Mouse (Mus musculus): ENCODE results near the gene Dcp1b. TPM values are rescaled to one million over a fixed set of nuclear protein-coding genes. Genes with fewer than 3 reads are reported as not detected.

Gene Dcp1b
- total RNA-seq, 2 experiments from 2014 or later: 17.8 to 19.8 TPM

- intact Hi-C loops (cut with DNase I): no loop called here
- no peak for DNase-seq (ENCODE audit: extremely low spot score in 1 of 2, low spot score in 2 of 2)
- H3K4me3 ChIP-seq: no peak overlapping the region
- no peak for TF ChIP-seq CTCF (IDR thresholded peaks at IDR 0.05)
- no peak overlapping the region for H3K27ac ChIP-seq
These were observed 42.6 kb downstream of the Dcp1b start for GRCm38 (mm10) chr6:119217661-119218060.

DNA sequence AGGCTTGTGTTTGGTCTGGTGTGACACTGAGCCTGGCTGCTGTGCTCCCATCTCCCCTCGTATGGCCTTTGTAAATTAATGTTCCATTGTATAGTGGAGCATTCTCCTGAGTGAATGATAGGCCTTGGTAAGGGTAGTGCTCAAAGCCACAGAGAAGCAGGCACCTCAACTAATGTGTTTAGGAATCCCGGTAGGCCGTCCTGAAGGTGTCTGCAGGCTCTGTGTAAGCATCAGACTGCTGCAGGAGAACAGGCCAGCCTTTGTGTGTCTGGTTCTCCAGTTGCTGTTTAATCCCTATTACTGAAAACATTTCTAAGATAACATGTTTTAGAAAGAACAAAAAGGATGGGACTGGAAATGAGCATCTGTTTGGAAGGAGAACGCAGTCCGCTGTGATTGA, 43.5 kb downstream of the Dcp1b start:
- H3K27ac ChIP-seq: no peak overlapping the region
- intact Hi-C loops (cut with DNase I): no loop called here
- no peak for TF ChIP-seq CTCF (IDR thresholded peaks at IDR 0.05)
- DNase-seq (ENCODE audit: extremely low spot score in 1 of 2, low spot score in 2 of 2): no peak
- no peak overlapping the region for H3K4me3 ChIP-seq

DNA sequence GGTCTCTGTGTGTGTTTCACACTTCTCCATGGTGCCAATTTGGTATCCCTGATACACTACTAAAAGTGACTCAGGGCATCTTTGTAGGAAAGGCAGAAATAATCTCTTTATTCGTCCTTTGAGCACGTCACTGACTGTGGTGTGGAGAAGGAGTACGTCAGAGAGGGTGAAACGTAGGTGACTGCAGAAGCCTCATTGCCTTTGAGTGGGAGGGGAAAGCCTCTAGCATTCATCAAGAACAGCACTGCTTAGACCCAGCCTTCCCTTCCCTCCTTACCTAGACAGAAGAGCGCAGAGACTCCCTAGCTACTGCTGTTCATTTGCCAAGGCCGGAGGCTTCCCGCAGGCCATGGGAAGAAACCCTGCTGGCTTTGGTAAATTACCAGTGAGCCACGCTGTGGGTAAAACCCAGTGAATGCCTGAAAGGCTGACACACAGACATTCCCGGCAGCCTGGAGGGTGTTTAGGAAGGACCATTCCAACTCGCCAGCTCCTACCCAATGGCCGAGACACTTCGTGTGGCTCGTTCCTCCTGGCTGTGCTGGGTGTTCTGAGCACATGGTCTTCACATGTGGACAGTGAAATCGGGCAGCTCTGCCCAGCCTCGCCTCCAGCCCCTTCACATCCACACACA, 44.3 kb downstream of the Dcp1b start:
- Histone ChIP-seq H3K27ac (peak overlapping the region; percentile 37; the same call in 1 of the 2 replicates), H3K4me3 (no peak overlapping the region)
- TF ChIP-seq CTCF (IDR thresholded peaks at IDR 0.05): no peak
- intact Hi-C loops (cut with DNase I): no loop called here
- peak in 1 of 2 experiments; percentile 16 for DNase-seq (ENCODE audit: extremely low spot score in 1 of 2, low spot score in 2 of 2)

- TF ChIP-seq CTCF (IDR thresholded peaks at IDR 0.05): peak; percentile 97
- peak; percentile 57 to 69 for DNase-seq (ENCODE audit: extremely low spot score in 1 of 2, low spot score in 2 of 2)
- intact Hi-C loops (cut with DNase I): loop anchor here (1.0 kb wide), 3 partner anchors 60 to 210 kb away; no protein-coding TSS in a partner anchor
- Histone ChIP-seq H3K4me3 (no peak overlapping the region), H3K27ac (no peak overlapping the region)
These were observed 45.2 kb downstream of the Dcp1b start for GRCm38 (mm10) chr6:119220297-119220696.

DNA sequence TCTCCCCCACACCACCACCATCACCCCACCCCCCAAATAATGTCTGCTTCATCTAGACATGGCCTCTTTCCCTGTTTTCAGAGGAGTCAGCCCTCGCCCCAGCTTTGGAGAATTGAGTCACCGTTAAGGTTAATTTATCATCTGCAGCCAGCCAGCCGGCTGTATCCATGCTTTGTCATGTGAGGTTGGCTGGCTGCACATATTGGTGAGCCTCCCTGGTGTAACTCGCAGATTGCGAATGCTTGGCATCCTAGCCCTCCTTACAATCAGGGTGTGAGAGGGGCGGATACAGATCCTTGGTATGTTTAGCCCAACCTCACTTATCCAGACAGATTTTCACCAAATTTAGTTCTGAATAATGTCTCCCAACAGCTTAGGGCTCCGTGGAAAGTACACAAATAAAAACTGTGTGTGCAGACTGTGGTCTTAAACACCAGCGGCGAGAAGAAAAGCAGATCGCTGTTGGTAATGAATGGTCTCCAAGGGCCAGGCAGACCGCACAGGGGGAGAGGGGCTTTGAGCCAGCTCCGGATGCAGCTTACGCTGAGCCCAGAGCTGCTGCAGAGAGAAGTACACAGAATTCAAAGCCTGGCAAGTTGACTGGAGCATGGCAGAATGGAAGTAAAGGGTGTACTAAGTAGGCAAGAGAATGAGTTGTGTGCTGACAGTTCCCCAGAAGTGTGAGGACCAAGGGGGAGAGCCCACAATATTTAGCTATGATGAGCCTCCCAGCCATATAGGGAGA, 49.6 kb downstream of the Dcp1b start:
- no peak for TF ChIP-seq CTCF (IDR thresholded peaks at IDR 0.05)
- H3K4me3 ChIP-seq: no peak overlapping the region
- intact Hi-C loops (cut with DNase I): no loop called here
- DNase-seq (ENCODE audit: extremely low spot score in 1 of 2, low spot score in 2 of 2): peak in 1 of 2 experiments; percentile 19
- H3K27ac ChIP-seq: no peak overlapping the region

GRCm38 (mm10) chr6:119225226-119225625, 50.2 kb downstream of the Dcp1b start:
- DNase-seq (ENCODE audit: extremely low spot score in 1 of 2, low spot score in 2 of 2): no peak
- no peak for TF ChIP-seq CTCF (IDR thresholded peaks at IDR 0.05)
- intact Hi-C loops (cut with DNase I): no loop called here
- no peak overlapping the region for H3K4me3 ChIP-seq
- no peak overlapping the region for H3K27ac ChIP-seq

GRCm38 (mm10) chr6:119225731-119226130, 50.7 kb downstream of the Dcp1b start:
- no peak for TF ChIP-seq CTCF (IDR thresholded peaks at IDR 0.05)

DNA sequence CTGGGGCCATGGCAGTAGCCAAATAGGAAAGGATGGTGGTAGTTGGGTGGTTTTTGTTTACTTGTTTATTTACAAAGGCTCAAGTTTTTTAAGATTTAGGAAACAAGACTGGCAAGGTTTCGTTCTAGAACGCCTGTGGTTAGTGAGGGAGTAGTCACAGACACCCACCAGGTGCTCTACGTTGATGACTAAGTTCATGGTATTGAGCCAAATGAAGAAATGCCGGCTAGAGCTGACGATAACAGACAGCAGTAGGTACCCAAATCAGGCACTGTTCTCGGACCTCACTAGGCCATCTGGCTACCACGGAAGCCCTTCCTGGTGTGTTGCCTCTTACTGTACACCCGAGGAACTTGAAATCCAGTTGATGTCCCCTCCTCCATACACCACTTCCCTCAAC, 51.9 kb downstream of the Dcp1b start:
- no peak overlapping the region for H3K27ac ChIP-seq
- H3K4me3 ChIP-seq: no peak overlapping the region
- DNase-seq (ENCODE audit: extremely low spot score in 1 of 2, low spot score in 2 of 2): no peak
- TF ChIP-seq CTCF (IDR thresholded peaks at IDR 0.05): no peak
- intact Hi-C loops (cut with DNase I): no loop called here

More at GRCm38 (mm10) chr6:119225731-119226130, 50.7 kb downstream of the Dcp1b start:
- DNase-seq (ENCODE audit: extremely low spot score in 1 of 2, low spot score in 2 of 2): no peak
- no peak overlapping the region for H3K4me3 ChIP-seq
- H3K27ac ChIP-seq: no peak overlapping the region
- intact Hi-C loops (cut with DNase I): no loop called here

DNA sequence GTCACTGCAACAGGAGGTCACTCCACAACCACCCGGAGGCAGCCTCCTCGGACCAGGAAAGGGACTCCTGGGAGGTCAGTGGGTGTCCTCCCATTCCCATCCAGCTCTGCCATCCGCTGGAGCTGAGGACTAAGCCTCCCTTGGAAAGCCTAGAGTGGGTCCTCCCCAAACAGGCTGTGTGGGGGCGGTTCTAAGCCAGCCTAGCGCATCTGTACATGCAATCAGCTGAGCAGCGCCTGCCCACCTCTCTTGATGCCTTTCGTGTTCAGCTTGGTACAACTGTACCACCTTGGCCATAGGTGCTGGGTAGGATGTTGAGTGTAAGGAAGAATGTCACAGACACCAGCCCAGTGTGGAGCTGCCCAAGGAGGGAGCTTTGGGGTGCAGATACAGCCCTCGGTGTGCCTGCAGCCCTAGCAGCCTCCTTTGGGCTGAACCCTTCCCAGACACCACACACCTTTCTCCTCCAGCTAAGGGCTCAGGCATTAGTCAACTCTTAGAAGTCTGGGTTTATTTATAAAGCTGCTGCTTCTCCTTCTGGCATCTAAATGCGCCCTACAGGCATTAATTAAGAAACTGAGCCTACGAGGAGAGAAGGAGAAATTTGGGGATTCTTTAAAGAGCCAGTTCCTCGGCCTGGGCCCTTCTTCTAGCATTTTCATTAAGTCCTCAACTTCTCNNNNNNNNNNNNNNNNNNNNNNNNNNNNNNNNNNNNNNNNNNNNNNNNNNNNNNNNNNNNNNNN, 54.0 kb downstream of the Dcp1b start:
- H3K27ac ChIP-seq: no peak overlapping the region
- peak; percentile 28 to 56 for DNase-seq (ENCODE audit: extremely low spot score in 1 of 2, low spot score in 2 of 2)
- no peak overlapping the region for H3K4me3 ChIP-seq
- intact Hi-C loops (cut with DNase I): no loop called here
- TF ChIP-seq CTCF (IDR thresholded peaks at IDR 0.05): no peak

DNA sequence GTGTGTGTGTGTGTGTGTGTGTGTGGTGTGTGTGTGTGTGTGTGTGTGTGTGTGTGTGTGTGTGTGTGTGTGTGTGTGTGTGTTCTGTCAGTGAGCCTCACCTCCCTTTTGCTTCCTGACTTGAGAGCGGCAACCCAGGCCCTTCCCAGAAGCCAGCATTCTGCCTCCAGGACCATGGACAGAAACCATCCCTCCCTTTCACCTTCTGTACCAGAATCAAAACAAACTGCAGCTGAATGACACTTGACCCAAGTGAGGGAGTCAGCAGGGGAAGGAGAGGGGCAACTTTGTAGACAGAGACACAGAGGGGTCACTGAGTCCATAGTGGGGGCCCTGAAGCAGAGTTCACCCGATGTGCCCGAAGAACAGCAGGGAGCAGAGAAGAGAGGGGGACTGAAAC, 58.0 kb downstream of the Dcp1b start:
- intact Hi-C loops (cut with DNase I): no loop called here
- Histone ChIP-seq H3K27ac (no peak overlapping the region), H3K4me3 (no peak overlapping the region)
- no peak for TF ChIP-seq CTCF (IDR thresholded peaks at IDR 0.05)
- no peak for DNase-seq (ENCODE audit: extremely low spot score in 1 of 2, low spot score in 2 of 2)

- intact Hi-C loops (cut with DNase I): no loop called here
- Histone ChIP-seq H3K4me3 (no peak overlapping the region), H3K27ac (no peak overlapping the region)
- no peak for TF ChIP-seq CTCF (IDR thresholded peaks at IDR 0.05)
- no peak for DNase-seq (ENCODE audit: extremely low spot score in 1 of 2, low spot score in 2 of 2)
These were observed 60.4 kb downstream of the Dcp1b start for GRCm38 (mm10) chr6:119235441-119235840.

GRCm38 (mm10) chr6:119236241-119236640, 61.2 kb downstream of the Dcp1b start, which contains the start of gene Cacna2d4:
TSS of gene Cacna2d4 (plus strand) at chr6:119236526.
- intact Hi-C loops (cut with DNase I): no loop called here
- Histone ChIP-seq H3K4me3 (no peak within 1 kb of the TSS), H3K27ac (no peak within 1 kb of the TSS)
- TF ChIP-seq CTCF (IDR thresholded peaks at IDR 0.05): no peak
- DNase-seq (ENCODE audit: extremely low spot score in 1 of 2, low spot score in 2 of 2): no peak
